Comparison of ENCODE assay signal across 21 mouse cellular contexts in the genomic region with DNA sequence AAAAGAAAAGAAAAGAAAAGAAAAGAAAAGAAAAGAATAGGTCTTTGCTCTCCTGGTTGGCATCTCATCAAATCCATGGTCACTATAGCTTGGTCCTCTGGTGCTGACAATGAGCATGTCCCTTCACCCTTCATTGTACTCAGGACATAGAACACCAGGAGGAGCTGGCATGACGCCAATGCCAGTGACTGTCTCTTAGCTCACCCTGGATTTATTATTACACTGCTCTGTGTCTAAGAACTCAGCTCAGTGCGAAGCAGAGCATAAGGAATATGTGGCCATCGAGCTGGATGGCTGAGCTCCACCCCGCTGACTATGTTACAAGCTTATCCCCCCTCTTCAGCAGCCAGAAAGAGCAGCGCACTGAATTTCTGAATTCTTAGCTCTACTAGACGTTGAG. TPM values are rescaled to one million over a fixed set of nuclear protein-coding genes. Genes with fewer than 3 reads are reported as not detected.
DNase-seq lines count a peak whose midpoint lies in the region; ATAC-seq and TF ChIP-seq lines count a peak whose summit lies in the region.
"Had no signal": no experiment of that assay in that cellular context is flagged by ENCODE, and none has a peak within 500 bp of the region (broad histone marks: within the 10 kb centered on the region; RNA-seq: fewer than 3 reads in every experiment).

No protein-coding gene starts in this region.

- H3K27me3 ChIP-seq in kidney, embryonic 14.5 days (ENCODE audit: control insufficient read depth, insufficient read depth, low read length) = no peaks in the 10 kb centered on the region
- H3K27me3 ChIP-seq in kidney, postnatal 0 days (ENCODE audit: insufficient read depth, low read length) = no peaks in the 10 kb centered on the region
- H3K27me3 ChIP-seq: embryonic facial prominence, embryonic 13.5 days; limb, embryonic 15.5 days had no signal

- H3K9ac ChIP-seq in kidney, embryonic 14.5 days (ENCODE audit: low read depth, low read length) = no peak overlapping the region
- H3K9ac ChIP-seq in kidney, postnatal 0 days (ENCODE audit: low read depth, low read length) = no peak overlapping the region
- H3K9ac ChIP-seq: embryonic facial prominence, embryonic 13.5 days; hindbrain, embryonic 14.5 days; limb, embryonic 15.5 days had no signal

- no peak overlapping the region for H3K4me2 ChIP-seq in kidney, embryonic 14.5 days (replicated peaks; ENCODE audit: low read depth, low read length)
- no peak overlapping the region for H3K4me2 ChIP-seq in kidney, postnatal 0 days (ENCODE audit: low read length)
- H3K4me2 ChIP-seq: embryonic facial prominence, embryonic 13.5 days; hindbrain, embryonic 14.5 days; limb, embryonic 15.5 days had no signal

- no peaks in the 10 kb centered on the region for H3K9me3 ChIP-seq in kidney, embryonic 14.5 days (ENCODE audit: control insufficient read depth, low read length)
- H3K9me3 ChIP-seq in kidney, postnatal 0 days (replicated peaks; ENCODE audit: low read length) = no peaks in the 10 kb centered on the region
- H3K9me3 ChIP-seq: embryonic facial prominence, embryonic 13.5 days; heart, embryonic 10.5 days; limb, embryonic 15.5 days had no signal

- no peaks in the 10 kb centered on the region for H3K4me1 ChIP-seq in kidney, embryonic 14.5 days (ENCODE audit: control insufficient read depth, insufficient read depth, low read length)
- H3K4me1 ChIP-seq in kidney, postnatal 0 days (replicated peaks; ENCODE audit: insufficient read depth, low read length) = 0 out of 2 replicates have a peak, but pooled peaks cover 5% of the 10 kb centered on the region
- H3K4me1 ChIP-seq: embryonic facial prominence, embryonic 13.5 days; heart, embryonic 10.5 days; limb, embryonic 15.5 days had no signal

- ATAC-seq in kidney, embryonic 14.5 days (ENCODE audit: low FRiP score, low TSS enrichment) = no peak
- ATAC-seq in kidney, postnatal 0 days (replicated peaks; ENCODE audit: low FRiP score, low read depth) = peak; percentile 74
- ATAC-seq: CD4-positive, CD25-positive, alpha-beta regulatory T cell, adult 4 months had no signal

- TF ChIP-seq CTCF in kidney, postnatal 0 days (IDR thresholded peaks at IDR 0.05; ENCODE audit: low read depth) = no peak

- WGBS in kidney, embryonic 14.5 days = 74% methylated on average over 6 of the region's 6 CpGs
- 48% methylated on average over 6 of the region's 6 CpGs for WGBS in kidney, postnatal 0 days

- H3K4me3 ChIP-seq in kidney, embryonic 14.5 days (ENCODE audit: low read length) = no peak overlapping the region
- H3K4me3 ChIP-seq in kidney, postnatal 0 days (replicated peaks; ENCODE audit: low read depth, low read length) = no peak overlapping the region
- H3K4me3 ChIP-seq: embryonic facial prominence, embryonic 13.5 days; heart, embryonic 10.5 days; limb, embryonic 15.5 days had no signal

- DNase-seq in adrenal gland, postnatal 10 days = peak; percentile 16
- DNase-seq in adrenal gland, postnatal 4 days (ENCODE audit: low spot score in 2 of 2) = no peak
- peak; percentile 49 for DNase-seq in kidney, adult 11 months
- peak; percentile 22 to 30 for DNase-seq in adrenal gland, postnatal 36 days
- DNase-seq in kidney, postnatal 0 days (ENCODE audit: low spot score) = peak; percentile 41
- DNase-seq in gastrocnemius, adult 18-20 months (ENCODE audit: low spot score) = no peak
- no peak for DNase-seq in spleen, postnatal 10 days (ENCODE audit: low spot score in 2 of 2)
- DNase-seq: cerebellum, adult 2 months; gastrocnemius, postnatal 14 days; heart, postnatal 10 days; right cerebral cortex, adult 18-20 months; thymus, postnatal 14 days had no signal

- H3K36me3 ChIP-seq in kidney, embryonic 14.5 days (ENCODE audit: control insufficient read depth, insufficient read depth, low read length) = no peaks in the 10 kb centered on the region
- H3K36me3 ChIP-seq in kidney, postnatal 0 days (ENCODE audit: insufficient read depth, low read length) = no peaks in the 10 kb centered on the region
- H3K36me3 ChIP-seq: embryonic facial prominence, embryonic 13.5 days; G1E; heart, embryonic 10.5 days; limb, embryonic 15.5 days had no signal

- no peak overlapping the region for H3K27ac ChIP-seq in kidney, embryonic 14.5 days (ENCODE audit: low read depth, low read length)
- H3K27ac ChIP-seq in kidney, postnatal 0 days = peak overlapping the region; percentile 64
- H3K27ac ChIP-seq: embryonic facial prominence, embryonic 13.5 days; heart, embryonic 10.5 days; hindbrain, embryonic 14.5 days; limb, embryonic 15.5 days had no signal

RNA-seq across cellular contexts. Expression of a gene that starts 42.8 kb away (rescaled TPM):
- total RNA-seq in adrenal gland, postnatal 10 days (2021) = 1 to 10 TPM; 1.0 to 1.5 TPM
- total RNA-seq in adrenal gland, postnatal 4 days (2021) = 1 to 10 TPM; 2.8 to 3.8 TPM
- polyA plus RNA-seq in kidney, embryonic 14.5 days (2014; fragmentation: Nextera tagmentation; extraction: Ambion mirVana) = 2.2 and 2.9 TPM in 2 replicates
- 1 to 10 TPM in 1 of 2 experiments, under 1 TPM in 1; 0.86 to 1.3 TPM for total RNA-seq in adrenal gland, postnatal 36 days (2021)
- 5.8 and 6.2 TPM in 2 replicates for polyA plus RNA-seq in kidney, postnatal 0 days (2015; fragmentation: Nextera tagmentation; extraction: Ambion mirVana)
- total RNA-seq in gastrocnemius, adult 18-20 months (2021) = under 1 TPM; 0.18 to 0.19 TPM
- total RNA-seq: G1E; megakaryocyte-erythroid progenitor cell, adult 5-6 weeks; neutrophil, adult 5-6 weeks had no signal
- polyA plus RNA-seq: CD4-positive, CD25-positive, alpha-beta regulatory T cell, adult 4 months; G1E had no signal

Comparison
In these comparisons a context has a peak if more than half of its experiments do, and no peak if none do; other contexts are left out.
1. DNase-seq: peak in adrenal gland, postnatal 10 days (single experiment), kidney, adult 11 months (single experiment), adrenal gland, postnatal 36 days (2 of 2) and kidney, postnatal 0 days (single experiment); none in adrenal gland, postnatal 4 days (0 of 2), gastrocnemius, adult 18-20 months (single experiment) and spleen, postnatal 10 days (0 of 2).